Mouse (Mus musculus): ENCODE results near the gene Ccdc51. TPM values are rescaled to one million over a fixed set of nuclear protein-coding genes. Genes with fewer than 3 reads are reported as not detected.

Gene Ccdc51
- polyA plus RNA-seq, 1 experiment from 2014 or later, result 6.8 TPM

GRCm38 (mm10) chr9:109093786-109094552 is 11.7 kb downstream of the Ccdc51 start:
- Histone ChIP-seq H3K9ac (replicated peaks; ENCODE audit: low read depth) (no peak overlapping the region), H3K4me2 (replicated peaks; ENCODE audit: low read depth, low read length) (peak overlapping the region; percentile 74), H3K4me3 (ENCODE audit: low read depth, low read length) (peak overlapping the region; percentile 75), H3K4me1 (ENCODE audit: insufficient read depth, low read depth, low read length) (peaks cover 9% of the 10 kb centered on the region; the same call in 1 of the 2 replicates), H3K27me3 (replicated peaks; ENCODE audit: insufficient read depth, low read length) (no peaks in the 10 kb centered on the region), H3K36me3 (ENCODE audit: insufficient read depth, low read length) (no peaks in the 10 kb centered on the region), H3K9me3 (ENCODE audit: low read length) (no peaks in the 10 kb centered on the region), H3K27ac (ENCODE audit: low read length) (peak overlapping the region; percentile 97)
- TF ChIP-seq EP300 (IDR thresholded peaks at IDR 0.05) (no peak; the same call in 1 of the 2 replicates), CTCF (IDR thresholded peaks at IDR 0.05) (no peak)
- WGBS, result 12% methylated on average over 11 of the region's 11 CpGs
- peak; percentile 36 for ATAC-seq
- peak; percentile 78 for DNase-seq (ENCODE audit: low spot score)

GRCm38 (mm10) chr9:109094553-109095136 is 12.4 kb downstream of the Ccdc51 start:
- Histone ChIP-seq H3K4me1 (ENCODE audit: insufficient read depth, low read depth, low read length) (peaks cover 9% of the 10 kb centered on the region; the same call in 1 of the 2 replicates), H3K9me3 (ENCODE audit: low read length) (no peaks in the 10 kb centered on the region), H3K27me3 (replicated peaks; ENCODE audit: insufficient read depth, low read length) (no peaks in the 10 kb centered on the region), H3K36me3 (ENCODE audit: insufficient read depth, low read length) (no peaks in the 10 kb centered on the region), H3K9ac (replicated peaks; ENCODE audit: low read depth) (peak overlapping the region; percentile 75), H3K27ac (ENCODE audit: low read length) (peak overlapping the region; percentile 97), H3K4me3 (ENCODE audit: low read depth, low read length) (peak overlapping the region; percentile 75), H3K4me2 (replicated peaks; ENCODE audit: low read depth, low read length) (peak overlapping the region; percentile 74)
- ATAC-seq (peak; percentile 51), DNase-seq (ENCODE audit: low spot score) (peak; percentile 86)
- TF ChIP-seq EP300 (IDR thresholded peaks at IDR 0.05) (no peak; the same call in 1 of the 2 replicates), CTCF (IDR thresholded peaks at IDR 0.05) (no peak)
- WGBS, result 2% methylated on average over 20 of the region's 21 CpGs

- Histone ChIP-seq H3K9ac (replicated peaks; ENCODE audit: low read depth) (peak within 1 kb of the TSS; percentile 75), H3K4me3 (ENCODE audit: low read depth, low read length) (peak within 1 kb of the TSS; percentile 75), H3K36me3 (ENCODE audit: insufficient read depth, low read length) (no peaks in the 10 kb centered on the region), H3K4me1 (ENCODE audit: insufficient read depth, low read depth, low read length) (peaks cover 9% of the 10 kb centered on the region; the same call in 1 of the 2 replicates), H3K27me3 (replicated peaks; ENCODE audit: insufficient read depth, low read length) (no peaks in the 10 kb centered on the region), H3K4me2 (replicated peaks; ENCODE audit: low read depth, low read length) (peak within 1 kb of the TSS; percentile 74), H3K9me3 (ENCODE audit: low read length) (no peaks in the 10 kb centered on the region), H3K27ac (ENCODE audit: low read length) (peak within 1 kb of the TSS; percentile 97)
- DNase-seq (ENCODE audit: low spot score), result peak; percentile 77
- WGBS, result 1% methylated on average over 25 of the region's 102 CpGs
- ATAC-seq, result peak; percentile 39
- TF ChIP-seq EP300 (IDR thresholded peaks at IDR 0.05) (no peak), CTCF (IDR thresholded peaks at IDR 0.05) (no peak)
Measured at GRCm38 (mm10) chr9:109095137-109095982, 13.1 kb downstream of the Ccdc51 start, which contains the start of gene Plxnb1. Gene Plxnb1 (plus strand): TSS chr9:109095389.

- peak overlapping the region; percentile 75 for H3K4me3 ChIP-seq (ENCODE audit: low read depth, low read length)
- peak overlapping the region; percentile 74 for H3K4me2 ChIP-seq (replicated peaks; ENCODE audit: low read depth, low read length)
- no peak for TF ChIP-seq CTCF (IDR thresholded peaks at IDR 0.05)
- H3K4me1 ChIP-seq (ENCODE audit: insufficient read depth, low read depth, low read length), result peaks cover 9% of the 10 kb centered on the region; the same call in 1 of the 2 replicates
- no peaks in the 10 kb centered on the region for H3K27me3 ChIP-seq (replicated peaks; ENCODE audit: insufficient read depth, low read length)
- peak overlapping the region; percentile 75 for H3K9ac ChIP-seq (replicated peaks; ENCODE audit: low read depth)
- ATAC-seq (no peak), DNase-seq (ENCODE audit: low spot score) (peak; percentile 37)
- 22% methylated on average over 9 of the region's 9 CpGs for WGBS
- H3K36me3 ChIP-seq (ENCODE audit: insufficient read depth, low read length), result no peaks in the 10 kb centered on the region
- peak overlapping the region; percentile 97 for H3K27ac ChIP-seq (ENCODE audit: low read length)
- H3K9me3 ChIP-seq (ENCODE audit: low read length), result no peaks in the 10 kb centered on the region
Measured at GRCm38 (mm10) chr9:109096251-109096661, 14.0 kb downstream of the Ccdc51 start.

GRCm38 (mm10) chr9:109096856-109097255 is 14.6 kb downstream of the Ccdc51 start:
- WGBS, result 28% methylated on average over 6 of the region's 6 CpGs
- H3K4me3 ChIP-seq (ENCODE audit: low read depth, low read length), result peak overlapping the region; percentile 75
- no peaks in the 10 kb centered on the region for H3K27me3 ChIP-seq (replicated peaks; ENCODE audit: insufficient read depth, low read length)
- H3K4me1 ChIP-seq (ENCODE audit: insufficient read depth, low read depth, low read length), result peaks cover 9% of the 10 kb centered on the region; the same call in 1 of the 2 replicates
- peak; percentile 13 for ATAC-seq
- peak overlapping the region; percentile 75 for H3K9ac ChIP-seq (replicated peaks; ENCODE audit: low read depth)
- no peaks in the 10 kb centered on the region for H3K9me3 ChIP-seq (ENCODE audit: low read length)
- H3K36me3 ChIP-seq (ENCODE audit: insufficient read depth, low read length), result no peaks in the 10 kb centered on the region
- peak; percentile 59 for DNase-seq (ENCODE audit: low spot score)
- TF ChIP-seq CTCF (IDR thresholded peaks at IDR 0.05) (no peak), EP300 (IDR thresholded peaks at IDR 0.05) (no peak)
- peak overlapping the region; percentile 74 for H3K4me2 ChIP-seq (replicated peaks; ENCODE audit: low read depth, low read length)
- H3K27ac ChIP-seq (ENCODE audit: low read length), result peak overlapping the region; percentile 97

Measured in lung, postnatal 0 days (tissue).